Mouse (Mus musculus): ENCODE measurements at regions not wholly inside any gene's neighbourhood (a gene's known extent, or its start where the extent isn't known, plus 50 kb on each side); places are given as distances from the start of the nearest gene placed in this dataset.

- Histone ChIP-seq H3K27me3 (ENCODE audit: control insufficient read depth, insufficient read depth, low read length) (peaks cover 6% of the 10 kb centered on the region; the same call in 1 of the 2 replicates), H3K4me3 (ENCODE audit: low read length) (no peak overlapping the region), H3K9me3 (ENCODE audit: control insufficient read depth, low read length) (peaks cover 4% of the 10 kb centered on the region; the same call in 1 of the 2 replicates), H3K9ac (ENCODE audit: low read depth, low read length) (no peak overlapping the region), H3K4me2 (replicated peaks; ENCODE audit: low read depth, low read length) (no peak overlapping the region), H3K4me1 (ENCODE audit: control insufficient read depth, insufficient read depth, low read length) (no peaks in the 10 kb centered on the region), H3K36me3 (ENCODE audit: control insufficient read depth, insufficient read depth, low read length) (no peaks in the 10 kb centered on the region), H3K27ac (ENCODE audit: low read depth, low read length) (no peak overlapping the region)
- ATAC-seq (ENCODE audit: low FRiP score, low TSS enrichment) = no peak
These were observed 478.9 kb downstream of the Plcl1 start for GRCm38 (mm10) chr1:55884576-55884975.

- H3K4me3 ChIP-seq (ENCODE audit: low read length) = no peak overlapping the region
- no peaks in the 10 kb centered on the region for H3K36me3 ChIP-seq (ENCODE audit: control insufficient read depth, insufficient read depth, low read length)
- H3K27ac ChIP-seq (ENCODE audit: low read depth, low read length) = no peak overlapping the region
- H3K9me3 ChIP-seq (ENCODE audit: control insufficient read depth, low read length) = no peaks in the 10 kb centered on the region
- no peak overlapping the region for H3K4me2 ChIP-seq (replicated peaks; ENCODE audit: low read depth, low read length)
- H3K9ac ChIP-seq (ENCODE audit: low read depth, low read length) = no peak overlapping the region
- H3K27me3 ChIP-seq (ENCODE audit: control insufficient read depth, insufficient read depth, low read length) = peaks cover 6% of the 10 kb centered on the region; the same call in 1 of the 2 replicates
- ATAC-seq (ENCODE audit: low FRiP score, low TSS enrichment) = no peak
- no peaks in the 10 kb centered on the region for H3K4me1 ChIP-seq (ENCODE audit: control insufficient read depth, insufficient read depth, low read length)
- 29% methylated on average over 5 of the region's 5 CpGs for WGBS
These were observed 480.8 kb downstream of the Plcl1 start for GRCm38 (mm10) chr1:55886383-55887070.

GRCm38 (mm10) chr1:55887386-55887785 is 481.7 kb downstream of the Plcl1 start:
- peaks cover 6% of the 10 kb centered on the region; the same call in 1 of the 2 replicates for H3K27me3 ChIP-seq (ENCODE audit: control insufficient read depth, insufficient read depth, low read length)
- no peaks in the 10 kb centered on the region for H3K36me3 ChIP-seq (ENCODE audit: control insufficient read depth, insufficient read depth, low read length)
- no peaks in the 10 kb centered on the region for H3K9me3 ChIP-seq (ENCODE audit: control insufficient read depth, low read length)
- H3K9ac ChIP-seq (ENCODE audit: low read depth, low read length) = no peak overlapping the region
- no peak overlapping the region for H3K4me3 ChIP-seq (ENCODE audit: low read length)
- 24% methylated on average over 7 of the region's 7 CpGs for WGBS
- ATAC-seq (ENCODE audit: low FRiP score, low TSS enrichment) = peak; percentile 68
- H3K4me2 ChIP-seq (replicated peaks; ENCODE audit: low read depth, low read length) = no peak overlapping the region
- no peaks in the 10 kb centered on the region for H3K4me1 ChIP-seq (ENCODE audit: control insufficient read depth, insufficient read depth, low read length)
- H3K27ac ChIP-seq (ENCODE audit: low read depth, low read length) = no peak overlapping the region

GRCm38 (mm10) chr1:55888711-55889366 is 483.1 kb downstream of the Plcl1 start:
- Histone ChIP-seq H3K27ac (ENCODE audit: low read depth, low read length) (no peak overlapping the region), H3K9me3 (ENCODE audit: control insufficient read depth, low read length) (no peaks in the 10 kb centered on the region), H3K4me2 (replicated peaks; ENCODE audit: low read depth, low read length) (no peak overlapping the region), H3K4me1 (ENCODE audit: control insufficient read depth, insufficient read depth, low read length) (no peaks in the 10 kb centered on the region), H3K27me3 (ENCODE audit: control insufficient read depth, insufficient read depth, low read length) (peaks cover 10% of the 10 kb centered on the region; the same call in 1 of the 2 replicates), H3K4me3 (ENCODE audit: low read length) (no peak overlapping the region), H3K9ac (ENCODE audit: low read depth, low read length) (no peak overlapping the region), H3K36me3 (ENCODE audit: control insufficient read depth, insufficient read depth, low read length) (no peaks in the 10 kb centered on the region)
- WGBS = 61% methylated on average over 17 of the region's 17 CpGs
- no peak for ATAC-seq (ENCODE audit: low FRiP score, low TSS enrichment)

GRCm38 (mm10) chr1:55890511-55891151 is 484.9 kb downstream of the Plcl1 start:
- Histone ChIP-seq H3K36me3 (ENCODE audit: control insufficient read depth, insufficient read depth, low read length) (no peaks in the 10 kb centered on the region), H3K27me3 (ENCODE audit: control insufficient read depth, insufficient read depth, low read length) (peaks cover 10% of the 10 kb centered on the region; the same call in 1 of the 2 replicates), H3K4me2 (replicated peaks; ENCODE audit: low read depth, low read length) (no peak overlapping the region), H3K4me3 (ENCODE audit: low read length) (no peak overlapping the region), H3K4me1 (ENCODE audit: control insufficient read depth, insufficient read depth, low read length) (no peaks in the 10 kb centered on the region), H3K9ac (ENCODE audit: low read depth, low read length) (no peak overlapping the region), H3K27ac (ENCODE audit: low read depth, low read length) (no peak overlapping the region), H3K9me3 (ENCODE audit: control insufficient read depth, low read length) (no peaks in the 10 kb centered on the region)
- WGBS = 60% methylated on average over 15 of the region's 15 CpGs
- 0 out of 2 replicates have a peak, but pooled peaks have one; percentile 64 for ATAC-seq (ENCODE audit: low FRiP score, low TSS enrichment)

GRCm38 (mm10) chr1:55891894-55892293 is 486.2 kb downstream of the Plcl1 start:
- WGBS = 70% methylated on average over 10 of the region's 10 CpGs
- no peak overlapping the region for H3K4me3 ChIP-seq (ENCODE audit: low read length)
- peaks cover 10% of the 10 kb centered on the region; the same call in 1 of the 2 replicates for H3K27me3 ChIP-seq (ENCODE audit: control insufficient read depth, insufficient read depth, low read length)
- H3K9me3 ChIP-seq (ENCODE audit: control insufficient read depth, low read length) = no peaks in the 10 kb centered on the region
- no peaks in the 10 kb centered on the region for H3K36me3 ChIP-seq (ENCODE audit: control insufficient read depth, insufficient read depth, low read length)
- no peak for ATAC-seq (ENCODE audit: low FRiP score, low TSS enrichment)
- H3K9ac ChIP-seq (ENCODE audit: low read depth, low read length) = no peak overlapping the region
- no peaks in the 10 kb centered on the region for H3K4me1 ChIP-seq (ENCODE audit: control insufficient read depth, insufficient read depth, low read length)
- no peak overlapping the region for H3K27ac ChIP-seq (ENCODE audit: low read depth, low read length)
- H3K4me2 ChIP-seq (replicated peaks; ENCODE audit: low read depth, low read length) = no peak overlapping the region

GRCm38 (mm10) chr1:55897572-55897971 is 491.9 kb downstream of the Plcl1 start:
- H3K9me3 ChIP-seq (ENCODE audit: control insufficient read depth, low read length) = no peaks in the 10 kb centered on the region
- H3K36me3 ChIP-seq (ENCODE audit: control insufficient read depth, insufficient read depth, low read length) = no peaks in the 10 kb centered on the region
- no peak overlapping the region for H3K4me3 ChIP-seq (ENCODE audit: low read length)
- no peak for ATAC-seq (ENCODE audit: low FRiP score, low TSS enrichment)
- no peaks in the 10 kb centered on the region for H3K4me1 ChIP-seq (ENCODE audit: control insufficient read depth, insufficient read depth, low read length)
- H3K27me3 ChIP-seq (ENCODE audit: control insufficient read depth, insufficient read depth, low read length) = peaks cover 4% of the 10 kb centered on the region
- no peak overlapping the region for H3K9ac ChIP-seq (ENCODE audit: low read depth, low read length)
- no peak overlapping the region for H3K4me2 ChIP-seq (replicated peaks; ENCODE audit: low read depth, low read length)
- no peak overlapping the region for H3K27ac ChIP-seq (ENCODE audit: low read depth, low read length)
- 64% methylated on average over 2 of the region's 2 CpGs for WGBS

GRCm38 (mm10) chr1:55898031-55898430 is 492.3 kb downstream of the Plcl1 start:
- ATAC-seq (ENCODE audit: low FRiP score, low TSS enrichment) = no peak

GRCm38 (mm10) chr1:55900033-55900432 is 494.3 kb downstream of the Plcl1 start:
- no peaks in the 10 kb centered on the region for H3K4me1 ChIP-seq (ENCODE audit: control insufficient read depth, insufficient read depth, low read length)

More at GRCm38 (mm10) chr1:55898031-55898430, 492.3 kb downstream of the Plcl1 start:
- Histone ChIP-seq H3K27ac (ENCODE audit: low read depth, low read length) (no peak overlapping the region), H3K9me3 (ENCODE audit: control insufficient read depth, low read length) (no peaks in the 10 kb centered on the region), H3K4me3 (ENCODE audit: low read length) (no peak overlapping the region), H3K27me3 (ENCODE audit: control insufficient read depth, insufficient read depth, low read length) (peaks cover 4% of the 10 kb centered on the region), H3K4me2 (replicated peaks; ENCODE audit: low read depth, low read length) (no peak overlapping the region), H3K4me1 (ENCODE audit: control insufficient read depth, insufficient read depth, low read length) (no peaks in the 10 kb centered on the region), H3K36me3 (ENCODE audit: control insufficient read depth, insufficient read depth, low read length) (no peaks in the 10 kb centered on the region), H3K9ac (ENCODE audit: low read depth, low read length) (no peak overlapping the region)
- 40% methylated on average over 3 of the region's 3 CpGs for WGBS

More at GRCm38 (mm10) chr1:55900033-55900432, 494.3 kb downstream of the Plcl1 start:
- Histone ChIP-seq H3K9ac (ENCODE audit: low read depth, low read length) (no peak overlapping the region), H3K4me2 (replicated peaks; ENCODE audit: low read depth, low read length) (no peak overlapping the region), H3K27me3 (ENCODE audit: control insufficient read depth, insufficient read depth, low read length) (no peaks in the 10 kb centered on the region; the same call in 1 of the 2 replicates), H3K9me3 (ENCODE audit: control insufficient read depth, low read length) (no peaks in the 10 kb centered on the region), H3K4me3 (ENCODE audit: low read length) (no peak overlapping the region), H3K36me3 (ENCODE audit: control insufficient read depth, insufficient read depth, low read length) (no peaks in the 10 kb centered on the region), H3K27ac (ENCODE audit: low read depth, low read length) (no peak overlapping the region)
- ATAC-seq (ENCODE audit: low FRiP score, low TSS enrichment) = no peak
- WGBS = 90% methylated on average over 3 of the region's 3 CpGs

All from kidney, embryonic 14.5 days (tissue).